Mouse (Mus musculus): ENCODE measurements at regions not wholly inside any gene's neighbourhood (a gene's known extent, or its start where the extent isn't known, plus 50 kb on each side); places are given as distances from the start of the nearest gene placed in this dataset.
A peak's percentile ranks its signal among the peaks of the same experiment; 100 is the strongest.

DNA sequence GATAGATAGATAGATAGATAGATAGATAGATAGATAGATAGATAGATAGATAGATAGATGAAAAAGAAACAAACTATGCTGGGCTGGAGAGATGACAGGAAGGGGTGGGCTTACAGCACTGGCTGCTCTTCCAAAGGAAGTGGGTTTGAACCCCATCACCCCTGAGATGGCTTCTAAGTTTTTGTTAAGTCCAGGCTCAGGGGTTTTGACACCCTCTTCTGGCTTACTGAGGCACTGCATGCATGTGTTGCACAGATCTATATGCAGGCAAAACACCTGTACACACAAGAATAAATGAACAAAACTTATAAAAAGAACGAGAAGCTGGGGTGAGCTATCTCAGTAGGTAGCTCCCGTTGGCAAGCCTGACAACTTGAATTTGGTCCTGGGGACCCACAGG is 55.5 kb upstream of the Jak1 start:
- TF ChIP-seq CTCF (IDR thresholded peaks at IDR 0.05; ENCODE audit: extremely low read depth, insufficient read depth, insufficient read length, insufficient replicate concordance) = peak; percentile 43; the same call in 1 of the 2 replicates
- no peak for TF ChIP-seq POLR2A (IDR thresholded peaks at IDR 0.05; ENCODE audit: low read depth, low read length)
